In genomic region chr11:120818251-120818650, GRCm38 (mm10) we compare ENCODE assay signal across 11 mouse cellular contexts. TPM values are rescaled to one million over a fixed set of nuclear protein-coding genes. Genes with fewer than 3 reads are reported as not detected.
DNase-seq lines count a peak whose midpoint lies in the region.
"Had no signal": no experiment of that assay in that cellular context is flagged by ENCODE, and none has a peak within 500 bp of the region (broad histone marks: within the 10 kb centered on the region; RNA-seq: fewer than 3 reads in every experiment).

No protein-coding gene starts in this region.

- intact Hi-C loops in gastrocnemius, postnatal 14 days (cut with DNase I; ENCODE audit: low total_unique reads), result no loop called here

- DNase-seq in cerebellum, adult 9-10 months, result peak; percentile 23
- DNase-seq in cerebellum, postnatal 36 days, result no peak
- DNase-seq in gastrocnemius, postnatal 14 days, result peak; percentile 3
- DNase-seq in gastrocnemius, adult 18-20 months (ENCODE audit: low spot score), result no peak
- DNase-seq in urinary bladder, adult 2 months (ENCODE audit: low spot score), result peak; percentile 19
- DNase-seq in urinary bladder, postnatal 25 days (ENCODE audit: low spot score), result no peak
- DNase-seq: adrenal gland, adult 2 months; adrenal gland, postnatal 25 days; gastrocnemius, postnatal 10 days; heart, postnatal 14 days; kidney, adult 8-10 months had no signal

RNA-seq across cellular contexts. Expression of gene Fasn, which starts 6.1 kb away (rescaled TPM):
- total RNA-seq in gastrocnemius, postnatal 14 days (2021), result 10 to 100 TPM; 13.9 to 19.4 TPM
- 10 to 100 TPM; 11.4 to 17.1 TPM for total RNA-seq in gastrocnemius, adult 18-20 months (2021)
- 187 and 188 TPM in 2 replicates for polyA plus RNA-seq in urinary bladder, adult 2 months (2012; rRNA removed)

RNA-seq across cellular contexts. Expression of gene Dus1l, which starts 22.0 kb away (rescaled TPM):
- 10 to 100 TPM; 35.2 to 37.4 TPM for total RNA-seq in gastrocnemius, postnatal 14 days (2021)
- 10 to 100 TPM; 27.6 to 28.6 TPM for total RNA-seq in gastrocnemius, adult 18-20 months (2021)
- polyA plus RNA-seq in urinary bladder, adult 2 months (2012; rRNA removed), result 36.1 and 39.1 TPM in 2 replicates

RNA-seq across cellular contexts. Expression of gene Gps1, which starts 34.2 kb away (rescaled TPM):
- 10 to 100 TPM; 49.5 to 51.8 TPM for total RNA-seq in gastrocnemius, postnatal 14 days (2021)
- total RNA-seq in gastrocnemius, adult 18-20 months (2021), result 10 to 100 TPM; 62.5 to 63.3 TPM
- 119 and 149 TPM in 2 replicates for polyA plus RNA-seq in urinary bladder, adult 2 months (2012; rRNA removed)

RNA-seq across cellular contexts. Expression of gene Rfng, which starts 34.2 kb away (rescaled TPM):
- 1 to 10 TPM; 6.7 to 7.9 TPM for total RNA-seq in gastrocnemius, postnatal 14 days (2021)
- 10 to 100 TPM; 12.6 to 13.0 TPM for total RNA-seq in gastrocnemius, adult 18-20 months (2021)
- polyA plus RNA-seq in urinary bladder, adult 2 months (2012; rRNA removed), result 25.7 and 27.4 TPM in 2 replicates

RNA-seq across cellular contexts. Expression of gene Hmga1b, which starts 55.7 kb away (rescaled TPM):
- 10 to 100 TPM; 12.4 to 14.6 TPM for total RNA-seq in gastrocnemius, postnatal 14 days (2021)
- 10 to 100 TPM; 20.4 to 22.2 TPM for total RNA-seq in gastrocnemius, adult 18-20 months (2021)
- 1.7 and 2.1 TPM in 2 replicates for polyA plus RNA-seq in urinary bladder, adult 2 months (2012; rRNA removed)

Comparison
In these comparisons a context has a peak if more than half of its experiments do, and no peak if none do; other contexts are left out.
1. DNase-seq: peak in cerebellum, adult 9-10 months (single experiment), gastrocnemius, postnatal 14 days (single experiment) and urinary bladder, adult 2 months (single experiment); none in cerebellum, postnatal 36 days (0 of 2), gastrocnemius, adult 18-20 months (single experiment) and urinary bladder, postnatal 25 days (single experiment).